Mouse (Mus musculus): Measurements from ENCODE around the gene Bcl2l12. TPM values are rescaled to one million over a fixed set of nuclear protein-coding genes. Genes with fewer than 3 reads are reported as not detected.

Gene Bcl2l12
- 10 to 100 TPM; 35.3 to 36.9 TPM for total RNA-seq (2023)

GRCm38 (mm10) chr7:44998501-44998955 lies at the start of gene Bcl2l12:
Bcl2l12 (minus strand) TSS chr7:44998712.

DNA sequence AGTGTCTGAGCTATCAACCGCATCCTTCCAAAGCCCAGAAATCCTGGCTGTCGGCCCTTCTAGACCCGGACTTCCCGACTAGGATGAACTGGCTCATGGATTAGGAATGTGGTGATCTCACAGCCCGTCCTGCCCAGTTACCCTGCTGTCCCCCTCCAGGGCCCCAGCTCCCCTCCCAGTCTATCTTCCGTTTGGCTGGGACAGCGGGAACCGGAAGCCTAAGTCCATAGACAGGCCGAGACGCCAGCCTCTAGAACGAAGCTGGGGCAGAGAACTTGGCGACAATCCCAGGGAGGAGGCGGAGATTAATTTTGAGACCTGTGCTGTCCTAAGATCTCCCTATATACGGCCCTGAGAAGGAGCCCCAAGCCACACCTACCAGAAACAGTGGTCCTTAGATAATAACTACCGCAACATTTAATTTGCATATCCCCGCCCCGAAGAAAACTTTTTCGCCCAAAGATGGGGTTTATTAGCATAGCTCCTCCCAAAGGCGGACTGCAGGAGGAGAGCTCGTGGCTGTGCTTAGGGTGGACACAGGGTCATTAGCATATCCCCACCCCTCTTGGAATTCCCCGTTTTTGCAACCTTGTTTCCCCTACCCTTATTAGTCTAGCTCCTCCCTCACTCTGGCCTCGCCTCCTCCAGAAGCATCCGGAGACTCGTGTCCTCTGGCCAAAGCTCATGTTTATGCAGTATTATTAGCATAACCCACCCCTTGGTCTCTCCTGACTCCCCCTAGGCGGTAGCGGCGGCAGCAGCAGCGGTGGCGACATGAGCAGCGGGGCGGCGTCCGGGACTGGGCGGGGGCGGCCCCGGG lies 18.9 kb upstream of the Bcl2l12 start, which contains the start of gene Rras:
Gene Rras, plus strand, starts transcription at position 720 of the 820 bp plus-strand sequence.

GRCm38 (mm10) chr7:45015957-45016612 lies 17.6 kb upstream of the Bcl2l12 start, which contains the start of gene Scaf1:
Scaf1 (minus strand) TSS chr7:45016363.

GRCm38 (mm10) chr7:44997231-44997939 lies 1.1 kb downstream of the Bcl2l12 start, which contains the start of gene Irf3:
Irf3 (plus strand) TSS chr7:44997648.

GRCm38 (mm10) chr7:44986192-44986878 lies 12.2 kb downstream of the Bcl2l12 start, which contains the start of gene Prmt1:
Prmt1 (minus strand) TSS chr7:44986568.

GRCm38 (mm10) chr7:44974383-44975116 lies 24.0 kb downstream of the Bcl2l12 start, which contains the start of gene Cpt1c:
Cpt1c (minus strand) TSS chr7:44974851.

DNA sequence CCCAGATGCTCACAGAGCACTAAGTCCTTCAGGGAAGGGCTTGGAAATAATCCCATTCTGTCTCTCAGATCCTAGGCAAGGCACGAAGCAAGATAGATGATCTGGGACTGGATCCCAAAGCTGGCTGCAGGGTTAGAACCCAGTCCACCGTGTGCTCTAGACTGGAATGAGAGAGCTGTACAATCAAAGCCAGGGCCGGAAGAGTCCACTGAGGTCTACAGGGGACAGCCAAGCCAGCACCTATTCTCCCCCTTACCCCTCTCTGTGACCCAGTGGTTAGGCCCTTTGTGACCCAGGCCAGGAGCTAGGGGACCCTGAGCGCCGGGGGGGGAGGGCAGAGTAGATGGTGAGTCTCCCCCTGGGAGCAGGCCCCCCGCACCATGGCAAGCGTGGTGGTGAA lies 55.6 kb downstream of the Bcl2l12 start, which contains the start of gene Tsks:
Gene Tsks, plus strand, starts transcription at position 301 of the 400 bp plus-strand sequence.

Other genes starting within 250 kb of the Bcl2l12 start
- gene Zfp473, start 247.7 kb downstream of the Bcl2l12 start, total RNA-seq (2023) = 1 to 10 TPM; 2.1 to 2.6 TPM
- gene Nup62, start 182.6 kb downstream of the Bcl2l12 start, total RNA-seq (2023) = 10 to 100 TPM; 53.1 to 61.7 TPM
- 100 to 1,000 TPM; 155 to 234 TPM for gene Il4i1, start 182.3 kb downstream of the Bcl2l12 start, total RNA-seq (2023)
- 1 to 10 TPM; 3.8 to 4.1 TPM for gene Atf5, start 182.1 kb downstream of the Bcl2l12 start, total RNA-seq (2023)
- 10 to 100 TPM; 47.4 to 54.3 TPM for gene Akt1s1, start 149.7 kb downstream of the Bcl2l12 start, total RNA-seq (2023)
- gene Tbc1d17, start 149.6 kb downstream of the Bcl2l12 start, total RNA-seq (2023) = 100 to 1,000 TPM; 116 to 132 TPM
- gene Pnkp, start 141.6 kb downstream of the Bcl2l12 start, total RNA-seq (2023) = 10 to 100 TPM; 75.0 to 80.9 TPM
- gene Ptov1, start 128.9 kb downstream of the Bcl2l12 start, total RNA-seq (2023) = 10 to 100 TPM; 14.0 to 23.5 TPM
- gene Med25, start 106.0 kb downstream of the Bcl2l12 start, total RNA-seq (2023) = 10 to 100 TPM; 67.9 to 78.3 TPM
- 10 to 100 TPM; 31.4 to 50.1 TPM for gene Fuz, start 102.6 kb downstream of the Bcl2l12 start, total RNA-seq (2023)
- gene Ap2a1, start 69.2 kb downstream of the Bcl2l12 start, total RNA-seq (2023) = 100 to 1,000 TPM in 1 of 2 experiments, 10 to 100 TPM in 1; 92.5 to 101 TPM
- not detected for gene Tsks, start 55.5 kb downstream of the Bcl2l12 start, total RNA-seq (2023)
- not detected for gene Cpt1c, start 23.9 kb downstream of the Bcl2l12 start, total RNA-seq (2023)
- 100 to 1,000 TPM; 154 to 155 TPM for gene Prmt1, start 12.1 kb downstream of the Bcl2l12 start, total RNA-seq (2023)
- gene Irf3, start 1.1 kb downstream of the Bcl2l12 start, total RNA-seq (2023) = 100 to 1,000 TPM; 195 TPM
- gene Scaf1, start 17.7 kb upstream of the Bcl2l12 start, total RNA-seq (2023) = 100 to 1,000 TPM; 100 to 104 TPM
- 10 to 100 TPM; 20.1 to 20.2 TPM for gene Rras, start 19.2 kb upstream of the Bcl2l12 start, total RNA-seq (2023)
- gene Prr12, start 54.2 kb upstream of the Bcl2l12 start, total RNA-seq (2023) = 10 to 100 TPM; 77.6 to 78.0 TPM
- gene Nosip, start 63.7 kb upstream of the Bcl2l12 start, total RNA-seq (2023) = 10 to 100 TPM; 65.6 to 78.2 TPM
- gene Prrg2, start 64.0 kb upstream of the Bcl2l12 start, total RNA-seq (2023) = 1 to 10 TPM; 2.9 to 3.9 TPM
- 1 to 10 TPM; 3.6 to 6.8 TPM for gene Rcn3, start 93.5 kb upstream of the Bcl2l12 start, total RNA-seq (2023)
- gene Fcgrt, start 105.1 kb upstream of the Bcl2l12 start, total RNA-seq (2023) = 10 to 100 TPM; 29.9 to 39.6 TPM
- 1,000 to 10,000 TPM; 2,440 to 2,508 TPM for gene Rps11, start 125.7 kb upstream of the Bcl2l12 start, total RNA-seq (2023)
- 1,000 to 10,000 TPM; 4,339 to 4,395 TPM for gene Rpl13a, start 130.0 kb upstream of the Bcl2l12 start, total RNA-seq (2023)
- gene Gm45713, start 137.5 kb upstream of the Bcl2l12 start, total RNA-seq (2023) = not detected
- 10 to 100 TPM; 77.8 to 83.8 TPM for gene Flt3l, start 137.7 kb upstream of the Bcl2l12 start, total RNA-seq (2023)
- 10 to 100 TPM; 40.5 to 51.7 TPM for gene Pih1d1, start 155.6 kb upstream of the Bcl2l12 start, total RNA-seq (2023)
- 100 to 1,000 TPM; 128 to 137 TPM for gene Aldh16a1, start 155.9 kb upstream of the Bcl2l12 start, total RNA-seq (2023)
- gene Slc17a7, start 165.2 kb upstream of the Bcl2l12 start, total RNA-seq (2023) = not detected
- not detected for gene Gfy, start 180.9 kb upstream of the Bcl2l12 start, total RNA-seq (2023)
- not detected for gene Pth2, start 182.3 kb upstream of the Bcl2l12 start, total RNA-seq (2023)
- 1 to 10 TPM in 1 of 2 experiments, under 1 TPM in 1; 0.46 to 1.1 TPM for gene Ccdc155, start 206.2 kb upstream of the Bcl2l12 start, total RNA-seq (2023)
- gene Dkkl1, start 213.4 kb upstream of the Bcl2l12 start, total RNA-seq (2023) = 1 to 10 TPM in 1 of 2 experiments, under 1 TPM in 1; 0.83 to 2.3 TPM
- gene Tead2, start 217.0 kb upstream of the Bcl2l12 start, total RNA-seq (2023) = not detected
- gene Cd37, start 240.4 kb upstream of the Bcl2l12 start, total RNA-seq (2023) = 1,000 to 10,000 TPM; 1,836 to 1,886 TPM
- gene Slc6a16, start 242.4 kb upstream of the Bcl2l12 start, total RNA-seq (2023) = not detected

All from B cell, adult 67 days (primary cell).